Mouse (Mus musculus): ENCODE results near the gene Ikzf2. TPM values are rescaled to one million over a fixed set of nuclear protein-coding genes. Genes with fewer than 3 reads are reported as not detected.
A peak's percentile ranks its signal among the peaks of the same experiment; 100 is the strongest.

Gene Ikzf2
- 1 to 10 TPM; 5.7 to 5.9 TPM for total RNA-seq (2021)
- long read RNA-seq, experiment 1, partial matches to known transcripts: 0 of 2 reads
- long read RNA-seq, experiment 1, other reads (novel, unspliced or antisense): 1 of 2 reads
- long read RNA-seq, experiment 2, partial matches to known transcripts: 1 of 2 reads
- long read RNA-seq, experiment 2, other reads (novel, unspliced or antisense): 1 of 2 reads

GRCm38 (mm10) chr1:69687076-69687991 is at the start of gene Ikzf2:
TSS of gene Ikzf2 (minus strand) at chr1:69687245.
- peak; percentile 78 to 83 for DNase-seq
- intact Hi-C loops (cut with DNase I): loop anchor here (2.0 to 5.0 kb wide), 2 partner anchors 355 to 445 kb away; no protein-coding TSS in a partner anchor

GRCm38 (mm10) chr1:69729729-69730128 is 42.7 kb upstream of the Ikzf2 start:
- intact Hi-C loops (cut with DNase I): no loop called here
- DNase-seq: no peak

GRCm38 (mm10) chr1:69729031-69729679 is 42.1 kb upstream of the Ikzf2 start:
- intact Hi-C loops (cut with DNase I): no loop called here
- DNase-seq: no peak

GRCm38 (mm10) chr1:69727968-69728367 is 40.9 kb upstream of the Ikzf2 start:
- intact Hi-C loops (cut with DNase I): no loop called here
- no peak for DNase-seq

- intact Hi-C loops (cut with DNase I): no loop called here
- DNase-seq: no peak
Observed at GRCm38 (mm10) chr1:69717107-69717506, 30.1 kb upstream of the Ikzf2 start.

DNA sequence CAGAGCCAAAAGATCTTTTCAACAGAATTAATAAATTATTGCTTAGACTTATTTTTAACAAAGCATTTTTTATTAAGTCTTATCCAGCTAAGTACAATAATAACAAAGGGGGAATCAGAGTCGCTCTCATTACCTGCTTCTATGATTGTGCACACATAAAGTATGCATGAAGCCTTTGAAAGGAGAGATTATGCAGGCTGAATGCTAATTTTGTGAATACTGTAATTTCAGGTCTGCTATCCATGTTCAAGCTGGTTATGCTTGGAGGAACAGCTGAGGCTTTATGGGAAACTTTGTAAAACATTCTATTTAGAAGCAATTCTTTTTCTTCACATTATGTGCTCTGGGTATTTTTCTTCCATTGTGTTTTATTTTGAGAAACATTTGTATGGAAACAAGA is 21.5 kb upstream of the Ikzf2 start:
- intact Hi-C loops (cut with DNase I): no loop called here
- DNase-seq: no peak

DNA sequence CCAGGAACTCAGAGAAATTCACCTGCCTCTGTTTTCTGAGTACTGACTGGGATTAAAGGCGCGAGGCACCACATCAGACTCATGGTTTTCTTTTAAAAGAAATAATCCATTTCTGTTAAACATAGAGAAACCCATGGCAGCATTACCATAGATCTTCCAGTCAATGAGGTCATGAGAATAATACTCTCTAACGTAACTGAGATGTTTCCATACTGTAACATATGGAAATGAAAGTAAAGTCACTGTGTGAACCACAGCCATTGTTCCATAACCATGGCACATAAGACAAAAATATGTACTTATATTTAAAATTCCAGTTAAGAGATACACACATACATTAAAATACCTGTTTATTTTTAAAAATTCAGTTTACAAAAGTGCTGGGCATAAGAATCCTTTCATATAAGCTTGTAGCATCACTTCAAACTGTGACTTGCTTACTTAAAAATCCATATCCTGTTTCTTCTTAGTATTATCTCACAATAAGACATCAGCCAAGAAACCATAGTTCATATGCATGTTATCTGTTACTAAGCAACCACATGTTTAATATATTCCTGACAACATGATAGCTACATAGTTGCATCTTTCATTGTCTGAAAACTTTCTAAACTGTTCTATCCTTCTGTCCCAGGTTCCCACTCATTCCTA is 16.6 kb upstream of the Ikzf2 start:
- intact Hi-C loops (cut with DNase I): no loop called here
- DNase-seq: no peak

DNA sequence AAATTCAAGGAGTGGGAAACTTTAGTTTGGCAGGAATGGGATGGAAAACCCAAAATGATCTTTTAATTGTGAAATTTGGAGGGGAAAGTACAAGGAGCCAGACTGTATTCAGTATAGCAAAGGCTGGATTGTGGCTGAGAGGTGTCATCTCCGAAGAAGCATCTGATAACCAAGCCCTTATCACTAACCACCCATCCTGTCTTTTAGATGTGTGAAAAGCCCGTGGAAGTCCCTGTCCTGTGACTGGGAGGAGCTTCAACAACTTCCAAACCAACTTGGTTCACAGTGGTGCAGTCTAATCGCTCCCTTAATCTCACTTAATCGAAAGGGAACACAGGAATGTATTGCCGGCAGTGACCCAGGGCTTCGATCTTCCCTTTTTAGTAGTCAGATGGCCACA is 4.9 kb upstream of the Ikzf2 start:
- no peak for DNase-seq
- intact Hi-C loops (cut with DNase I): no loop called here

DNA sequence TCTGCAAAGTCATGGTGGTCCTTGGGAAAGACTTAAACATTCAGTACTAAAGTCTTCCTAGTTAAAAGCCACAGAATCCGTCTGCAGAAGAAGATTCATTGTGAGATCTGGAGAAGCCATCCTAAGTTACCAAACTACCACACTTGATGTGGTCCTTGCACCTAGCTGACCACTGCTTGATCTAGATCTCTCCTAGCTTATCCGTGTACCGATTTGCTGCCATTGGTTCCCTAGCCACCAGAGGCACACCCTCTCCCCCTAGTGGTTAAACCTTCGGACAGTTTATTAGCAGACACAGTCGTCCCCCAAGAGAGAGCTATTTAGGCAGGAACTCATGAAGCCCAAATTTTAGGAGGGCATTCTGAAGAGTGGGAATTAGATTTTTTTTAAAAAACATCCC is 1.9 kb upstream of the Ikzf2 start:
- intact Hi-C loops (cut with DNase I): loop anchor here (5.0 kb wide), 1 partner anchor 447 kb away; no protein-coding TSS in a partner anchor
- DNase-seq: peak; percentile 28 to 59

DNA sequence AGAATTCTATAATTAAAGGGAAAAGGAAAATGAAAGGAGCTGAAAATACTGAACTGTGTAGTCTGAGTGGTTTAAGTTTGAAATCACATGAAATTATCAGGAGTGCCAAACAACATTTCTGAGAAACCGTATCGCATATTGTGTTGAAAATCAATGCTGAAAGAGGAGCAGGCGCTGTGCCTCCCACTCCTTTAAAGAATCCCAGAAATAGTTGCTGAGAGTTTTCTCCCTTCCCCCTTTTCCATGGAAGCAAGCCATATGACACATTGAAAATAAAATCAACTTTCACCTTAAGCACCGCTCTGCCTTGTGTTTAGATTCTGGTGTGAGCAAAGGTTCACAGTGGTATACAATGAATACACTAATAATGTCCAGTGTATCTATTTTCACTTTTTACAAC is 1.1 kb upstream of the Ikzf2 start:
- no peak for DNase-seq
- intact Hi-C loops (cut with DNase I): loop anchor here (5.0 kb wide), 1 partner anchor 446 kb away; no protein-coding TSS in a partner anchor

DNA sequence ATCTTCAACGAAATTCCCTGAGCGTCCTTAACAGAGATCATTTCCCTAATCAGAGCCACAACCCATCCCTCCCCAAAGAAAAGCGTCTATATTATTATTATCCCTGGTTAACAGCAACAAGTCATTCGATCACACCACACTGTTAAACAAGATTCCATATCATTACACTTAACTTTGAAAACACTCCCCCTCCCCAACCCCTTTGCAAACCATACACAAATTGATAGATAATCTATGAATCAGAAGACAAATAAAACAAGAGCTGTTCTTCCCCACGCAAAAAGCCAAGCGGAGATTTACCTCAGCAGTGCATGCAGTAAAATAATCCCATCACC is 337 bp downstream of the Ikzf2 start:
- no peak for DNase-seq

DNA sequence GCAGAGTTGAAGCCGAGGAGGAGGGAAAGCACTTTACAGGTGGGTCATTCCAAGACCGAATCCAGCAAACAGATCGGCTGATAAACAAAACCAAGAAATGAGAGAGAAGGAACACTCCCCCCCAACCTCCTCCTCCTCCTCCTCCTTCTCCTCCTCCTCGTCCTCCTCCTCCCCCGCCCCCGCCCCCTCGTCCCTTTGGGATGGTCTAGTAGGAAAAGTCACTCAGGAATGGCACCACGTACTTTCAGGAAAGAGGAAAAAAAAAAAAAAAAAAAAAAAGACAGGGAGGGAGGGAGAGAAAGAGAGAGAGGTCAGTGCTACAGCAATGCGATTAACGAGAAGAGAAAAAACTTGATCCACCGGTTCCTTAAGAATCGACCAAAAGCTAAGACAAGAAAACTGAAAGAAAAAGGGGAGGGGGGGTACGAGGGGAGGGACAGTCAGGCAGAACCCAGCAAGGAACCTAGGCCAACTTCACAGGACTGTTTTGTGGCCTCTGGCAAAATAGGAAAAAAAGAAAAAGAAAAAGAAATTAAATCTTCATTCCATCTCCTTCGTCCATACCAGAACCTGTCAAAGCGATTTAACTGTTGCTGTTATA is 1.1 kb downstream of the Ikzf2 start:
- DNase-seq: no peak
- intact Hi-C loops (cut with DNase I): loop anchor here (2.0 to 5.0 kb wide), 2 partner anchors 353 to 444 kb away; no protein-coding TSS in a partner anchor

More for the DNA sequence above, 337 bp downstream of the Ikzf2 start:
- intact Hi-C loops (cut with DNase I): loop anchor here (2.0 to 5.0 kb wide), 2 partner anchors 354 to 444 kb away; no protein-coding TSS in a partner anchor

DNA sequence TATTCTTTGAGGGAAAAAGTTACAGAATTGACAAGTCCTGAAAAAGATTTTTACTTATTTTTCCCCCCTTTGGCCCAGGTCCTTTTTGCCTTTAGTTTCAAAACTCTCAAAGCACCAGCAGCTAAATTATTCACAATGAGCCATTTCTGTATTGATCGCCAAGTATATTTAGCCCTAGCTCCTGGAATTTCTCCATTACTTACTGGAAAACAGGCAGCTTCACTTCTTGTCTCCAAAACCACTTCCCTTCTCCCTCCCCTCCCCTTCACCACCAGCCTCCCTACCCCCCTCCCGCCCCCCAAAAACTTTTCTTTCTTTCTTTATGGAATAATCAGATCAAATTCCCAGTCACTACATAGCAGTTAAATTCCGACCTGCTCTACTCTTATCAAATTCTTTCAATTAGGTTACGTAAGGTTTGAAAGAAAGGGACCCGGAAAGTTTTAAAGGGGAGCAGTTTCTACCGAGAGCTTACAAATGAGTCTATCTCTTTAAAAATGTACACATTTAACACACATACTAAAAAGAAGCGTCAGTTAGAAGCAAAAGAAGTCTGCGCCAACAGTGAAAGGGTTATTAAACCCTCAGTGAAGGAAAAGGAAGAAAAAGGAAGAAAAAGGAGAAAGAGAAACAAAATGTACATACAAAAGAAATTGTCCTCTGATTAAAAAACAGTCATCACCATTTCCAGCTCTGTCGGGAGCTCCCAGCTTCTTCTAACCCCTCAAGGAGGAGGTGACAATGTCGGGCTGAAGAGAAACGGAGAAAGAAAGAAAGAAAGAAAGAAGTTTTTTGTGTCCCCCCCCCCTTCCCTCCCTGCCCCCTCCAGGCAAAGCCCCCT is 1.8 kb downstream of the Ikzf2 start:
- intact Hi-C loops (cut with DNase I): loop anchor here (5.0 kb wide), 1 partner anchor 443 kb away; no protein-coding TSS in a partner anchor
- no peak for DNase-seq

DNA sequence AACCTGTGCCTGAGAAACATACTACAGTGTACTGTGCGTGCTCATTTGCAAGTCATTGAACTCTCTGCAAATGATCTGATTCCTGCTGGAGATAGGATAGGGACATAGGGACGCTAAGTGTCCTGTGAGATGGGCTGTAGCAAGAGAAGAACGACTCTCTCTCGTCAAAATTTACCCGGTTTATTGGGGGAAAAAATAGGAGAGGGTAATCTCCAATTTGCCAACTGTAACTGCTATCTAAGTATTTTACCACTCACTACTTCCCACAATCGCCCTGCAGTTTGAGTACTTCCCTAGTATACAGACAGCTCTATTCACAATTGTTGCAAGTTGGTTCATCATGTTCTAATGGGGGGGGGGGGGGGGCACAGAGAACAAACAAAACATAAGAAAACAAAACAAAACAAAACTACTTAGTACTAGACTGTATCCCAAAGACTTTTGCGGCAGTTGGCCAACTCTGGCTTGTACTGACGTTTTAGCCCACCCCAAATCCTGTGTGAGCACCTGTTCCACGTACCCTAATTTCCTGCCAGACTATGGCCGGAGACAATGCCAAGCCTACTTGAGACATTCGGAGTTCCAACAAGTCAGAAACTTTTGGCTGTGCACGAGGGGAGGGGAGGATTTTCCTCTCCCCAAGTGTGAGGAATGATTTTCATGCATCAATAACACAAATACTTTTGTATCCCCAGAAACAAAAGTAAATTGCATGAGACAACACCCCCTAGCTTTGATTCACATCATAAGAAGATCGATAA is 2.6 kb downstream of the Ikzf2 start:
- DNase-seq: no peak
- intact Hi-C loops (cut with DNase I): loop anchor here (5.0 kb wide), 1 partner anchor 442 kb away; no protein-coding TSS in a partner anchor

- intact Hi-C loops (cut with DNase I): no loop called here
- no peak for DNase-seq
Observed at GRCm38 (mm10) chr1:69683851-69684250, 3.2 kb downstream of the Ikzf2 start.

GRCm38 (mm10) chr1:69683058-69683457 is 4.0 kb downstream of the Ikzf2 start:
- DNase-seq: no peak
- intact Hi-C loops (cut with DNase I): no loop called here

GRCm38 (mm10) chr1:69682261-69682660 is 4.8 kb downstream of the Ikzf2 start:
- intact Hi-C loops (cut with DNase I): no loop called here
- DNase-seq: no peak

GRCm38 (mm10) chr1:69681003-69681402 is 6.0 kb downstream of the Ikzf2 start:
- intact Hi-C loops (cut with DNase I): no loop called here
- no peak for DNase-seq
